Mouse (Mus musculus): ENCODE data around the gene Fam213a. TPM values are rescaled to one million over a fixed set of nuclear protein-coding genes. Genes with fewer than 3 reads are reported as not detected.

The Fam213a gene
- polyA plus RNA-seq, 1 experiment from 2014 or later: 67.9 TPM

DNA sequence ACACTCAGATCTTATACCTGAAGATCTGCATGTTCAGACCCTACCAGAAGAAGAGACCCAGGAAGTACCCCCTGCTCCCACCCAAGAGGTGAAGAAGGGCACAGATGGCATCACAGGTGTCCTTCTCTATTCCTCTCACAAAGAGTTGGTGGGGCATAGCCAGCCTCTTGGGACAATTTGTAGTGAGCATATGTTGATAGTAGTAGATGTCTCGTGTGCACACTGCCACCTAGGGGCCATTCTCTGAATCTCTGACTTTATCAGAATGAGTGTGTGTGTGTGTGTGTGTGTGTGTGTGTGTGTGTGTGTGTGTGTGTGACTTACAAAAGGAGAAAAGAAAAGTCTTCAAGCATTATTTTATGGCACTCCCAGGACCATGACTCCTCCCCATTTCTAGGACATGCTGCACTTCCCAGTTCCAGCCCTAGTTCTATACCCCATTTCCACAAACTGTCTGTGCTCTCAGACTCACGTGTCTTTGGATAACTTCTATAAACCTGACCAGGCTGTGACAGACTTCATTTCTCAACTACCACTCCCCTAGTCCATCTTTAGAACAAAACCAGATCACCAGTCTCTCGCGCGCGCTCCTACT is 38.4 kb downstream of the Fam213a start:
- H3K27ac ChIP-seq: no peak overlapping the region
- H3K9ac ChIP-seq: no peak overlapping the region
- H3K9me3 ChIP-seq (replicated peaks): no peaks in the 10 kb centered on the region
- 77% methylated on average over 6 of the region's 6 CpGs for WGBS (ENCODE audit: insufficient replicate concordance)
- H3K27me3 ChIP-seq: no peaks in the 10 kb centered on the region
- H3K36me3 ChIP-seq: no peaks in the 10 kb centered on the region
- ATAC-seq (ENCODE audit: low read depth): peak; percentile 57
- H3K4me1 ChIP-seq (replicated peaks): peaks cover 16% of the 10 kb centered on the region
- peak; percentile 54 for DNase-seq
- H3K4me3 ChIP-seq (replicated peaks): no peak overlapping the region
- no peak overlapping the region for H3K4me2 ChIP-seq

- 32% methylated on average over 2 of the region's 2 CpGs for WGBS (ENCODE audit: insufficient replicate concordance)
- peak overlapping the region; percentile 89 for H3K4me2 ChIP-seq
These were observed 45.5 kb downstream of the Fam213a start for GRCm38 (mm10) chr14:40968051-40968450.

DNA sequence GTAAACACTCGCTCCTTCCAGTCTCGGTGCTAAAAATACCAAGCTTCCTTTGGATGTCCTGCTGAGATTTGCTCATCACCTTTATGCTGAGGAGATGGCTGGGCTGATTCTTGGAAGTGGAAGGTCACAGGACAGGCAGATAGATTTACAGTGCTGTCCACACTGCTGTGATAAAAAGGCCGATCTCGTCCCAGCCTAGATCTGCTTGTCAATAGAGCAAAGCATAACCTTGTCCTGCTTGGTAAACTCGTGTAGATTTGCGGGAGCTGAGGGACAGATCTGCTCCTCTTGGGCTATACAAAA is 46.0 kb downstream of the Fam213a start:
- Histone ChIP-seq H3K4me1 (replicated peaks) (peaks cover 60% of the 10 kb centered on the region), H3K4me2 (peak overlapping the region; percentile 89), H3K27me3 (no peaks in the 10 kb centered on the region), H3K4me3 (replicated peaks) (peak overlapping the region; percentile 88), H3K9me3 (replicated peaks) (no peaks in the 10 kb centered on the region), H3K27ac (peak overlapping the region; percentile 69), H3K36me3 (no peaks in the 10 kb centered on the region), H3K9ac (peak overlapping the region; percentile 69)
- WGBS (ENCODE audit: insufficient replicate concordance): 11% methylated on average over 6 of the region's 6 CpGs
- ATAC-seq (ENCODE audit: low read depth) (no peak), DNase-seq (no peak)

More at GRCm38 (mm10) chr14:40968051-40968450, 45.5 kb downstream of the Fam213a start:
- no peaks in the 10 kb centered on the region for H3K36me3 ChIP-seq
- no peak overlapping the region for H3K27ac ChIP-seq
- no peaks in the 10 kb centered on the region for H3K9me3 ChIP-seq (replicated peaks)
- ATAC-seq (ENCODE audit: low read depth): no peak
- DNase-seq: no peak
- H3K9ac ChIP-seq: no peak overlapping the region
- no peaks in the 10 kb centered on the region for H3K27me3 ChIP-seq
- no peak overlapping the region for H3K4me3 ChIP-seq (replicated peaks)
- peaks cover 56% of the 10 kb centered on the region for H3K4me1 ChIP-seq (replicated peaks)

DNA sequence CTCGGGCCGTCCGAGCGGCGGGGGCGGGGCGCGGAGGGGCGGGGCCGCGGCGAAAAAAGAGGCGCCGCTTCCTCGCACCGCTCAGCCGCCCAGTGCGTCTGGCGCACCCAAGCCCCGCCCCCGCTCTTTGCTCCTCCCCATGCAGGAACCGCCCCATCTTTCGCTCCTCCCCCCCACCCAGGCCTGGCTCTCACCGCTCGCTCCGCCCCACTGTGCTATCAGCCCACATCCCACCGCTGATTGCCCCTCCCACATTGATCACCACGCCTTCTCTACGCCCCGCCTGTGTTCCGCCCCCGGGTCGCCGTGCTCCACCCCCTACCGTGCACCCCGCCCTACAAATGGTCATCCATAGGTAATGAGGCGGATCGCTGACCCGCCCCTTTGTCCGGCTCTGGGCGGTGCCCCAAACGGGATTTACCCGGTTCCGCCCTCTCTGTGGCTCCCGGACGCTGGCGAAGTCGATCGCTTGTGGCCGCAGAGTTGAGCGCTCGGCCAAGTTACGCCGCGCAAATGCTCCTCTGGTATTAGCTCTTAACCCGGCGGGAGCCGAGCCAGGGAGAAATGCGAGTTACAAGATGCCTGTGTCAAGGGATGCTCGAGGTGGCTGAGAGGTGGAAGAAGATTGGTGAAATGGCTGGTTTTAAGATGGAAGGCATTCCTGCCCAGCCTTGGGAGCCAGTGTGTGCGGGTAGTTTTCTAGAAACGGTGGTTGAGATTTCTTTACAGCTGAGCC is 46.6 kb downstream of the Fam213a start:
- Histone ChIP-seq H3K36me3 (no peaks in the 10 kb centered on the region), H3K27me3 (no peaks in the 10 kb centered on the region), H3K4me3 (replicated peaks) (peak overlapping the region; percentile 88), H3K9me3 (replicated peaks) (no peaks in the 10 kb centered on the region), H3K4me2 (peak overlapping the region; percentile 96), H3K4me1 (replicated peaks) (peaks cover 60% of the 10 kb centered on the region), H3K27ac (peak overlapping the region; percentile 95), H3K9ac (peak overlapping the region; percentile 97)
- DNase-seq: peak; percentile 98
- peak; percentile 86 for ATAC-seq (ENCODE audit: low read depth)
- WGBS (ENCODE audit: insufficient replicate concordance): under 1% methylated on average over 59 of the region's 62 CpGs

DNA sequence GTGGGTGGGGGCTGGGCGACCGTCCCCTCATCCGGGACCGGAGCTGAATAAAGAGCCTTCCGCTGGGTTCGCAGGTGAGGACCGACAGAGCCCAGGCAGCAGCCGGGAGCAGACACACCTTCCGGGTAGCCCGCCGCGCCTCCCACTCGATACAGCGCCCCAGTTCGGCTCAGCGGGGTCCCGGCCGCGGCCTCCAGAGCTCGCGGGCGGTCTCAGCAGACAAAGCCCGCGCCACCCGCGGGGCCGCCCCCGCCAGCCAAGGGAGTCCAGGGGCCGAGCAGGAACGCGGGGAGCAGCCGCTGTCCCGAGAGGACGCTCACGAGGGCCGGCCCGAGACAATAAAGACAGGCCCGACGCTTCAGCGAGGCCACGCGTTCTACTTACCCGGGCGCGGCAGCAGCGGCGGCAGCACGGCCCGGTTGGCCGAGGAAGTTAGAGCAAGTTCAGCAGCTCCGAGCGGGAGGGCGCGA is 47.2 kb downstream of the Fam213a start, which contains the start of gene Tspan14:
Gene Tspan14, minus strand, starts transcription at position 416 of the 470 bp plus-strand sequence.
- H3K36me3 ChIP-seq: no peaks in the 10 kb centered on the region
- H3K4me2 ChIP-seq: peak within 1 kb of the TSS; percentile 96
- peak within 1 kb of the TSS; percentile 97 for H3K9ac ChIP-seq
- H3K27ac ChIP-seq: peak within 1 kb of the TSS; percentile 95
- H3K4me3 ChIP-seq (replicated peaks): peak within 1 kb of the TSS; percentile 88
- H3K4me1 ChIP-seq (replicated peaks): peaks cover 65% of the 10 kb centered on the region
- 0% methylated on average over 42 of the region's 54 CpGs for WGBS (ENCODE audit: insufficient replicate concordance)
- H3K27me3 ChIP-seq: no peaks in the 10 kb centered on the region
- DNase-seq (no peak), ATAC-seq (ENCODE audit: low read depth) (peak; percentile 45)
- no peaks in the 10 kb centered on the region for H3K9me3 ChIP-seq (replicated peaks)

- no peak for ATAC-seq (ENCODE audit: low read depth)
- DNase-seq: no peak
- H3K4me1 ChIP-seq (replicated peaks): peaks cover 65% of the 10 kb centered on the region
These were observed 47.9 kb downstream of the Fam213a start for GRCm38 (mm10) chr14:40965507-40966356.

GRCm38 (mm10) chr14:40964881-40965280 is 48.7 kb downstream of the Fam213a start:
- Histone ChIP-seq H3K4me2 (peak overlapping the region; percentile 96), H3K27me3 (no peaks in the 10 kb centered on the region), H3K4me1 (replicated peaks) (peaks cover 73% of the 10 kb centered on the region), H3K4me3 (replicated peaks) (peak overlapping the region; percentile 88), H3K9me3 (replicated peaks) (no peaks in the 10 kb centered on the region), H3K9ac (peak overlapping the region; percentile 97), H3K36me3 (no peaks in the 10 kb centered on the region), H3K27ac (peak overlapping the region; percentile 95)
- DNase-seq: no peak
- no peak for ATAC-seq (ENCODE audit: low read depth)

More at GRCm38 (mm10) chr14:40965507-40966356, 47.9 kb downstream of the Fam213a start:
- Histone ChIP-seq H3K9me3 (replicated peaks) (no peaks in the 10 kb centered on the region), H3K36me3 (no peaks in the 10 kb centered on the region), H3K9ac (peak overlapping the region; percentile 97), H3K27ac (peak overlapping the region; percentile 95), H3K4me2 (peak overlapping the region; percentile 96), H3K27me3 (no peaks in the 10 kb centered on the region), H3K4me3 (replicated peaks) (peak overlapping the region; percentile 88)
- WGBS (ENCODE audit: insufficient replicate concordance): under 1% methylated on average over 15 of the region's 15 CpGs

DNA sequence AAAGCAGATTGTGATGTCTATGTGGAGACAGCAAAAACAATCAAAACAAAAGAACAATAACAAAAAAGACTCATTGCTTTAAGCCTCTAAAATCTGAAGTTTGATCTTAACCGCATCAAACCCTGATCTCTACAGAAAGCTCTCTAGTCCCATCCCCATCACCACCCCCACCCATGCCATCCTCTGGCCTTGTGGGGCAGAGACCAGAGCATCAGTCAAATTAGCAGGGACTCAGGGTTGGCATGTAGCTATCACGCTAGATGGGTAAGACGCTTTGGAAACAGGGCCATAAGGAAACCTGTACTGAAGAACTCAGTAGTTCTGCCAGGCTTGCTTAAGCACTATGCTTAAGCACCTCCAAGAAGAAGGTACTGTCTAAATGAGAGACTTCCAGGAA is 49.4 kb downstream of the Fam213a start:
- Histone ChIP-seq H3K36me3 (no peaks in the 10 kb centered on the region), H3K4me1 (replicated peaks) (peaks cover 77% of the 10 kb centered on the region), H3K27me3 (no peaks in the 10 kb centered on the region), H3K4me2 (peak overlapping the region; percentile 96), H3K27ac (peak overlapping the region; percentile 95; the same call in 1 of the 2 replicates), H3K9ac (peak overlapping the region; percentile 97), H3K9me3 (replicated peaks) (no peaks in the 10 kb centered on the region), H3K4me3 (replicated peaks) (peak overlapping the region; percentile 88)
- 84% methylated on average over 3 of the region's 3 CpGs for WGBS (ENCODE audit: insufficient replicate concordance)
- ATAC-seq (ENCODE audit: low read depth): no peak
- no peak for DNase-seq

DNA sequence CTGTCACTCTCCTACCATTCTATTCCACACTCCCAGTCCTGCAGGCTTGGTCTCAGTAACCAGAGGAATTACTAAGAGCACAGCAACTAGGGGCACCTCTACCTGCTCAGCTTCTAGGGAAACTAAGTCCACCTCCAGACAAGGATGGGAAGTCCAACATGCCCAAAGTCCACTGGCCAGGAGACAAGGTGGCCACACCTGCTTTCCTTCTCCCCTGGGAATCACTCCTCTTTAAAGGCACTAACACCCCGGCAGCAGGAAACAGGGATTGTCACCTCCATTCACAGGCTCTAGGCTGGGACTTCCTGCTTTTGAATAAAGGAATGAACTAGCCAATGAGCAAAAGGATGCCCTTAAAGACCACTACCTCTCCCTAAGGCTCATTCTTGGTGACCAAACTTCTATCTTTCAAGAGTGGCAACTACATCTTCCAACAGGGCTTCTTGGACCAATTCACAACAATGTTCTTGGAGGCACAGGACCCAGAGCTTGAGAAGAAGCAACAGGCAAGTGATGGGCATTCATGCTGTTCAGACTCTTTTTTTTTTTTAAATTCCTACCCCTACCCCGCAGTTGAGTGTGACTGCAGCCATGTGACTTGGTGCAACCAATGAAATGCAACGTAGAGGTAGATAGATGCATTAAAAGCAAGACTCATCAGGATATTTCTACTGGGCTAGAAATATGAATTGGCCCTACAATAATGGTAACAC is 49.9 kb downstream of the Fam213a start:
- DNase-seq (no peak), ATAC-seq (ENCODE audit: low read depth) (no peak)
- WGBS (ENCODE audit: insufficient replicate concordance): 31% methylated on average over 3 of the region's 3 CpGs
- no peaks in the 10 kb centered on the region for H3K27me3 ChIP-seq
- H3K27ac ChIP-seq: peak overlapping the region; percentile 95
- H3K4me1 ChIP-seq (replicated peaks): peaks cover 79% of the 10 kb centered on the region
- H3K9me3 ChIP-seq (replicated peaks): no peaks in the 10 kb centered on the region
- H3K36me3 ChIP-seq: no peaks in the 10 kb centered on the region
- peak overlapping the region; percentile 34 for H3K4me3 ChIP-seq (replicated peaks)
- H3K4me2 ChIP-seq: peak overlapping the region; percentile 96
- H3K9ac ChIP-seq: peak overlapping the region; percentile 97

- Histone ChIP-seq H3K4me1 (replicated peaks) (peaks cover 81% of the 10 kb centered on the region), H3K27me3 (no peaks in the 10 kb centered on the region), H3K36me3 (no peaks in the 10 kb centered on the region), H3K9ac (peak overlapping the region; percentile 97), H3K27ac (peak overlapping the region; percentile 94), H3K4me3 (replicated peaks) (peak overlapping the region; percentile 34), H3K9me3 (replicated peaks) (no peaks in the 10 kb centered on the region), H3K4me2 (peak overlapping the region; percentile 96)
- ATAC-seq (ENCODE audit: low read depth) (peak; percentile 62), DNase-seq (peak; percentile 62)
- 29% methylated on average over 11 of the region's 11 CpGs for WGBS (ENCODE audit: insufficient replicate concordance)
These were observed 51.0 kb downstream of the Fam213a start for GRCm38 (mm10) chr14:40962365-40963290.
